Mouse (Mus musculus) embryo, embryonic 10 days (tissue): ENCODE data around the gene Rimbp2.

ENCODE experiments used
- DNase-seq: peaks from one replicate; pipeline ENCODE4 v3.0.0-alpha.2; 2015; ENCODE audit warnings: low spot score

Rimbp2 gene

DNA sequence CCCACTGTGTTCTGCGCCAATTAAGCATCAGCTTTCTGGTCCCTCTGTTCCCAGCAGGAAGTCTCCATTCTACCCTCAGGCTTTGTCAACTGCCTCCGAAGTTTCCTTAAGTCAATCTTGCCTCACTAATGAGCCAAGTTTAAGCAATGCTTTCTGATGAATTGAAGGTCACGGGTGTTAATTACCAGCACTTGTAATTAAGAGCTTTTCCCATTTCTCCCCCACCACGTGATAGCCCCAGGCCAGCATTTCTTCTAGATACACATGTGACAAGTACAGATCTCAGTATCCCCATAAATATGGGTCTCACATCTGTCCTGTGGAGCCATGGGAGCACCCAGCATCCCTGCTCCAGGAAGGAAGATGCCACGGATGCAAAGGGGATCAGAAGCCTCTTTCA lies 20.5 kb downstream of the Rimbp2 start:
- DNase-seq, result no peak

- no peak for DNase-seq
Measured at GRCm38 (mm10) chr5:128925073-128925472, 28.2 kb downstream of the Rimbp2 start.

GRCm38 (mm10) chr5:128920112-128920511 lies 33.2 kb downstream of the Rimbp2 start:
- DNase-seq, result no peak

GRCm38 (mm10) chr5:128917116-128917959 lies 35.9 kb downstream of the Rimbp2 start:
- peak; percentile 88 for DNase-seq

- DNase-seq, result no peak
Measured at GRCm38 (mm10) chr5:128913820-128914219, 39.5 kb downstream of the Rimbp2 start.

DNA sequence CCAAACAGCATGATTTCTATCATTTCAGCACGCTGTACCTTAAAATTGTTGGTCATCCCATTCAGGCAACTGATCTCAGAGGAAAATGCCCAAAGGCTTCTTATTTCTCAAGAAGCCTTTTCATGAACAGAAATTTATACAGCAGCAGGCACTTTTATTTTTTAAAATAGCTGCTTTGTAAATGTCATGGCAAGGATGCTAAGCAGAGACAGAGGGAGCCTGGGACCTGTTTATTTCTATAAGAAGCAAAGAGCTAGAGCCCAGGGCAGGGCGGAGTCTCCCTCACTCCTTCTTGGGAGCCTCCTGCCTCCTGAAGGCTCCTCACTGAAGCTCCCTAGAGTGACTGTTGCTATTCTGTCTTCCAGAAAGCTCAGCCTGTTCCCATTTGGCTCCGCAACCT lies 40.9 kb downstream of the Rimbp2 start:
- no peak for DNase-seq

DNA sequence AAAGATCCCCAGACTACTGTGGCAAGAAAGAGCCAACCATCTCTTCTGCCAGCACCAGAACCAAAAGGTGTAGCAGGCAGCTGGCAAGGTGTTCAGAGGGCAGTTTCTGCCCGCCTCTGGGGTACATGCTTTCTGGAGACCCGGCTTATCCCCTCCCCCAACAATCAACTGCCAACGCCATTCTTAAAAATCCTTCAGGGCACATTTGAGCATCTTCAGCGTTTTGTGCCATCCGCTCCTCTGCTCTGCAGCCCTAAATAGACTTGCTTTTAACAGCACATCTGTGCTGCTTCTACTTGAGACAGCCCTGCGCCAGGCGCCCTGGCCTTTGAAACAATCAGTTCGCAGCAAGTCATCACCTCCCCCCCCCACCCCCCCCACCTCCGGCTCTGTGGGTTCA lies 41.7 kb downstream of the Rimbp2 start:
- DNase-seq, result no peak

DNA sequence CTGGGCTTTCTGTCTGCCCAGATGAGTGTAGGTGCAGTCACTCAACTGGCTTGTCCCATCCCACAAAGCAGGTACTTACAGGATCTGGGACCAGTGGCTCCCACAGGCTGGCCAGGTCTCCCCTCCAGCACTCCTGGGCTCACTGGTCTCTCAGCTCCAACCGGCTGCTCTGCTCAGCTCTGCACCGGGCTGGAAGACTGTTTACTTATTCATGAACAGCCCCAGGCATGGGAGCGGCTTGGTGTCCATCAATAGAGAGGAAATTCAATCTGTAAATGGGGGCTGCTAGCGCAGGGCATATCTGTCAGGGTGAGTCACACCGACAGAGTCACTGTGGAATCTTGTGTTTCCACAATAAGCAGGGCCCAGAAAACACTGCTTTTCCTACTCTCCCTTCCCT lies 49.2 kb downstream of the Rimbp2 start:
- DNase-seq, result peak; percentile 56

GRCm38 (mm10) chr5:128903120-128903519 lies 50.2 kb downstream of the Rimbp2 start:
- DNase-seq, result no peak

GRCm38 (mm10) chr5:128899971-128900370 lies 53.3 kb downstream of the Rimbp2 start:
- DNase-seq, result peak; percentile 49

DNA sequence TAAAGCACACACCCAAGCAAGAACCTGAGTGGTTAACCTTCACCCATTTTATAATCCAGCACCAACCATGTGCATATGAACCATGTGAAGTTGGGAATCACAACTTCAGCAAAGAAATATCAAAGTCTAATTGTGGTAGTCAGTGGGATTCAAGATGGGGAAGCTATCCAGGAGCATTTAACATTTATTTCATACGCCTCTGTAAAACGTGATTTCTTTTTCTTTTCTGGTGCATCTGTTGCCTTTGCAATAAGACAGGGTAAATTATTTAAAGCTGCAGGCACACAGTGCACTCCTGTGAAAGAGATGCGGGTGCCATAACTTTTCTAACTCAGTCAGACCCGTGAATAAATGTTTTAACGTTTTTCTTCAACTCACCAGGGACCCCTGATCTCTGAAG lies 58.4 kb downstream of the Rimbp2 start:
- no peak for DNase-seq

DNA sequence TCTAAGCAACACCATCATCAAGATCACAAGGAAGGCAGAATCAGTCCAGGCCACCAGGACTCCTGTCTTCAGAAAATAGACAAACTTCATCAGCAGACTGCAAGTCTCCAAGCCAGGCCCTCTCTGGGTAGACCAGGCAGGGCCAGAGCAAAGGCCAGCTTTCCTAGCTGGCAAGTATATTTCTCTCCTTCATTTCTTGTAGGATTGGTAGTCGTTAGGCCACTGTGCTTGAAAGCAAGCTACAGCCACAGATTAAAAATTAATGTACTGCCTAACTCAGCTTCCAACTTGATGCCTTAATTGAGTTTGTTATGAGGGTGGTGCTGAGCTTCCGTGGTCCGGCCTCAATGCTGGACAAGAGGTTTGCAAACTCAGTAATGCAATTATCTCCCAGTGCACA lies 65.7 kb downstream of the Rimbp2 start:
- no peak for DNase-seq

DNA sequence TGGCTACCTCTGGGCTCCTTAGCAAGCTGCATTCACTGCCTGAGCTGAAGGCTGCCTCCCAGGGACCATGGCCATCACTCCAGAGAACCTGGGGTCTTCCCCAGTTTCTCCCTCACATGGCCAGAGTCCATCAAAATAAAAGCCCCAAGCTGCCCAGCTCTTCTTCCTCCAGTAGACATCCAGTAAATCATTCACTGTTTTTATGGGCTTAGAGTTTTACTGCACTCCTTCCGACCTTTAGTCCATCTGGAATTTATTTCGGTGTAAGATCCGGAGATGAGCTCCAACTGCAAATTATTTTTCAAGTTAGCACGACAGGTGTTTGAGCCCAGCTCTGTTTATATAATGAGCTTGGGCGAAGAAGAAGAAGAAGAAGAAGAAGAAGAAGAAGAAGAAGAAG lies 69.0 kb downstream of the Rimbp2 start:
- no peak for DNase-seq

GRCm38 (mm10) chr5:128879092-128879491 lies 74.2 kb downstream of the Rimbp2 start:
- DNase-seq, result peak; percentile 55

GRCm38 (mm10) chr5:128877425-128878035 lies 75.8 kb downstream of the Rimbp2 start:
- DNase-seq, result no peak

GRCm38 (mm10) chr5:128871706-128872105 lies 81.6 kb downstream of the Rimbp2 start:
- DNase-seq, result no peak

DNA sequence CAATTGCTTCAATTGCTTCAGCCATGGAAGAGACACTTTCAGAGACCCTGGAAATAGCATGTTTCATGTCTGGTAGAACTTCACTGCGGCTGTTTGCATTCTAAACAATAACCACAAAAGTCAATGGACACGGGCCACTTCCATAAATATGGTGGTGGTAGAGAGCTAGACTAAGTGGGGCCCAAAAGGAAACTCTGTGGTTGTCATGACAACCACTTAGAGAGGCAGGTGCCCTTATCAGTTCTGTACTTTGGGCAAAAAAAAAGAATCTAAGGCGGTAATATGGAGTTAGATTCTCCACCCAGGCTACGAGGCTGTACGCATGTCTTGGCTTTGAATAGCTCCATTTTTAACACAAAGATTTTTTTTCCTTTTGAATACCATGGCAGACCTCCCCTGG lies 86.5 kb downstream of the Rimbp2 start:
- DNase-seq, result no peak

DNA sequence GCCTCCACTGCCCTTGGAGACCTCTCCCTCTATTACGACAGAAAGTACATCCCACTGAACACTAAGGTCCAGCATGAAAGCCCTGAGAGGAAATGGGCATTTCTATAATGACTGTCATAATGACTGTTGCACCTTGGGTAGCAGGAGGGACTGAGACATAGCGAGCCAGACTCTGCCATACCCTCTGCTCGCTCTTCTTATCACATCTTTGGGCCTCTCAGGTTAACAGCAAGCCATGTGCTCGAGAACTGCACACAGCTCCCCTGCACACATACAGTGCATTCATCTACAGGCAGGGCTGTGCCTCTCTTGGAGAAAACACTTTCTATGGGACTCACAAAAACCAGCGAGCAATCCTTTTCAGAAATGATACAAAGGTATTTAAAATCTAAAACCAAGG lies 87.0 kb downstream of the Rimbp2 start:
- DNase-seq, result no peak

- DNase-seq, result no peak
Measured at GRCm38 (mm10) chr5:128863497-128863896, 89.8 kb downstream of the Rimbp2 start.

GRCm38 (mm10) chr5:128860907-128861306 lies 92.4 kb downstream of the Rimbp2 start:
- no peak for DNase-seq

DNA sequence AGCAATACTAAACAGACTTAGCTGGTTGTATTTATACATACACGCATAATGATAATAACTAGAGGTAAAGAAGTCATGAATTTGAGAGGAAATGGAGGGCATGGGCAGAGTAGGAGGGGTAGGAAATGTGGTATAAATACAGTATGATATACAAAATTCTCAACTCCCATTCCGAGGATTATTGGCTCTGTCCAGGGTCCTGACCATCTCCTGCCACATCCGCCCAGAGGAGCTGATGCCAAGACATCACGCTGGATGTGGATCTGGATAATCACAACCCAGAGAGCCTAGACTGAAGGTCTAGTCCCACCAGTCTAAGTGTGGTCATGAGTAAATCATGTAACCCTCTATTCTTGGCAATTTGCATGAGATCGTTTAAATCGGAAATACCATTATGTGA lies 100.5 kb downstream of the Rimbp2 start:
- peak; percentile 51 for DNase-seq

DNA sequence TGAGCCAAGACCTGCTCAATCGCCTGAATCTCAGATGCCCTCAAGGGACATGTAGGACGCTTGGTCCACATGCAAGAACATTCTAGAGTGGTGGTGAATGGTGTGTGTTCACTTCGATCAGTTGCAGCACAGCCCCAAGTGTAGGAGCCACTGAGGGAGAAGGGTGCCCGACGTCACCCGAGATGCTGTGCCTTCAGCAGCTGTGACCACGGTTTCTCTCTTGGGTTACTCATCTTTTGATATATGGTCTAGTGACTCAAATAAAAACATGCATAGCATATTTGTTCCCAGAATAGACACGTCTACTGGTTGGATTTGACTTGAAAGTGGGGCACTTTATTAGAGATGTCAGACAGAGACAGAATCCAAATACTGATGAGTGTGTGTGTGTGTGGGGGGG lies 105.5 kb downstream of the Rimbp2 start:
- no peak for DNase-seq

GRCm38 (mm10) chr5:128846433-128847040 lies 106.7 kb downstream of the Rimbp2 start:
- DNase-seq, result no peak
